Mouse (Mus musculus) cerebellum, adult 2 months (tissue): Measurements from ENCODE around the gene Mphosph9.

Source experiments
- CTCF ChIP-seq: fragments of 200-500 bp; IDR thresholded peaks from 2 replicates; pipeline ENCODE4 v1.5.1; 2011; ENCODE audit warnings: low read depth, mild to moderate bottlenecking, control low read depth, low read length, moderate library complexity, borderline replicate concordance; ENCODE audit not compliant: insufficient read depth
- POLR2A ChIP-seq: fragments of 200-500 bp; IDR thresholded peaks from 2 replicates; pipeline ENCODE4 v1.6.1; 2011; ENCODE audit warnings: low read length, control low read depth, borderline replicate concordance; ENCODE audit not compliant: insufficient read depth

DNA sequence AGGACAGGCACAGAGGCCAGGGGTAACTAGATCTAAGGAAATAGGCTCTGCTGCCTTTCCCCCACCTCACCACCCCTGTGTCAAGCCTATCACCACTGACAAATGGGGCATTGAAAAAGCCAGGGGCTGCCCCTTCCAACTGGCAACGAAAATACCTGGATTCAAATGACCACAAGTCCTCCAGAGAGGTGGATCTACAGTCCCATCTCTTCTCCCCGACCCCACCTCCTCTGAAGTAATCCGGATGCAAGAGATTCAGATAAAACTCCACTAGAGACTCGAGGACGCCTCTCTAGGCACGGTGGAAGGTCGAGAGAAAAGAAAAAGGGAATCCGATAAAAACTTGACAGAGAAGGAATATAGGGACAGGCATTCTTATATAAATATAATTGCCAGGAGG lies 943 bp downstream of the Mphosph9 start:
- TF ChIP-seq POLR2A: no peak
- TF ChIP-seq CTCF: no peak
